Mouse (Mus musculus) gonadal fat pad, adult 2 months (tissue): ENCODE results near the gene Madd. TPM values are rescaled to one million over a fixed set of nuclear protein-coding genes. Genes with fewer than 3 reads are reported as not detected.

Experiments used
- DNase-seq: peaks from one replicate; pipeline ENCODE4 v3.0.0-alpha.2; 2012; ENCODE audit warnings: low read depth
- polyA plus RNA-seq: library from polyadenylated mRNA; depleted of rRNA; stranded (reverse); fragments of >200 nt; gene quantifications from 2 replicates; pipeline ENCODE4 v1.2.3, GENCODE M21; 2012; rRNA removed

Madd gene
- polyA plus RNA-seq, 1 experiment, result 17.3 TPM

DNA sequence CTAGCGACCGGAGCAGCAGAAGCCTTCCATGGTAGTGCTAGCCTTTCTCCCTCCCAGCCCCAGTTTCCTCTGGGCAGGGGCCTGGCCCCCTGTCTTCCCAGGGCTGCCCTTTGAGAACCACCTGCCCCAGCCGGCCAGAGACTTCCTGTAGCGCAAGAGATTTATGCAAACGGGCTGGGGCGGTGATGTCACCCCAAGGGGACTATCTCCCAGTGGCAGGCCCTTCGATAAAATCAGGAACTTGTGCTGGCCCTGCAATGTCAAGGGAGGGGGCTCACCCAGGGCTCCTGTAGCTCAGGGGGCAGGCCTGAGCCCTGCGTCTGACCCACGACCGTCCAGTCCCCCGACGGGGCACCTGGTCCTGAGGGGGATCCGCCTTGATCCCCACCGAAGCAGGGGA, 87.1 kb downstream of the Madd start:
- DNase-seq, result no peak

DNA sequence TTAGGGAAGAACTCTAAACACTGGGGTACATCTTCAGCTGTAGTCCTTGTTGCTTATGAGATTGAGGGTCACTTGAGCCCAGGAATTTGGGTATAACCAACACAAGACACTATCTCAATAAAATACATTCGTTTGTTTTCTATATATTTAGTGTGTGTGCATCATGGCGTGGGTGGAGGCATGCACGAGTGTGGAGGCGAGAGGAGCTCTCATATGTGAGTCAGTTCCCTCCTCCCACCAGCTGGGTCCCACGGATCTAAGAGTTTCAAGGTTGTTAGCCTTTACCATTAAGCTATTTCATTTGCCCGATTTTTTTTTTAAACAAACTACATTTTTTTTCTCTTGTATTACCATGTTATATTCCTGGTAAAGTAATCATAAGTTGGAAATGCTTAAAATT, 92.8 kb downstream of the Madd start:
- DNase-seq, result no peak

DNA sequence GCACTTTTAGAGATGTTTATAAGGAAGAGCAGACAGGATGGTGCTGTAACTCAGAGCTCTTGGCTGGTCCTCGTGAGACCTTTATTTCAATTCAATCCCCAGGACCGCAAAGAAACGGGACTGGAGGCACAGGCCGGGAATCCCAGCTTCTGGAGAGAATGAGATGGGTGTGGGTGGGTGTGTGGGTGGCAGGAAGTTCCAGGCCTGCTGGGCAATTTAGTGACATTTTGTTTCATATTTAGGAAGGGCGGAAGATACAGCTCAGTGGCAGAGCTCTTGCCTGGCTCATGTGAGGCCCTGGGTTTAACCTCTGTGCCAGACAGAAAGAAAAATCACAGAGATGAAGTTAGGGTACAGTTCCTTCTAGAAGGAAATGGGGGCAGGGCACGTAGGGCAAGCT, 93.4 kb downstream of the Madd start:
- DNase-seq, result no peak

DNA sequence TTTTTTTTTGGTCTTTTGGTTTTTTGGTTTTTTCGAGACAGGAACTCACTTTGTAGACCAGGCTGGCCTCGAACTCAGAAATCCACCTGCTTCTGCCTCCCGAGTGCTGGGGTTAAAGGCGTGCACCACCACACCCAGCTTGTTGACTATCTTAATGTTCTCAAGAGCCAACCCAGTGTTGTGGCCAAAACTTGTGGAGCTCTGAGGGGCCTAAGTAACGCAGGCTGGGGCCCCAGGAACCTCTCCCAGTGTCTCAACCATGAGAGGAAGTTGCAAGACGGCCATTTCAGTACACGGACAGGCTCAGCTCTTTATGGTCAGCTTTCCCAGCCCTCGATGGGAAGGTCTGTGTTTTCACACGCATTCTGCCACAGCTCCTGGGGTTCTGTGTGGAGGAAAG, 94.7 kb downstream of the Madd start:
- DNase-seq, result no peak

DNA sequence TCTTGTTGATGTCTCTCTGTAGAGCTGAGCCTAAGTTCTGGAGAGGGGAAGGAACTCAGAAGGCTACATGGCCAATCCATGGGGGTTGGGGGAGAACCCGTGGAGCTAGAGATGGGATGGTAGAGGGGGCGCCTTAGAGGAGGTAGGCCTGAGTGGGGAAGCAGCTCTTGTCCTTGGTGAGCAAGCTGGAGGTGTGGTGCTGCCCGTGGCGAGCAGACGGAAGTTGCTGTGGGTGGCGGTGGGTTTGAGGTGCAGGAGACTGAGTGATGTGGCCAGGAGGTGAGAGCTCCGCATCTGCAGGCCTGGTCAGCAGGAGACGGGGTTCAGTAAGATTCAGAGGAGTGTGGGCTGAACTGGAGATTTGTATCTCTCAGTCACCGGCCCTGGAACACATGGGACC, 96.2 kb downstream of the Madd start:
- DNase-seq, result no peak

Other genes starting within 250 kb of the Madd start
- 40.5 and 43.6 TPM in 2 replicates for gene Celf1, start 243.5 kb downstream of the Madd start, polyA plus RNA-seq
- 0.41 and 0.53 TPM in 2 replicates for gene Rapsn, start 148.2 kb downstream of the Madd start, polyA plus RNA-seq
- 103 and 106 TPM in 2 replicates for gene Psmc3, start 129.8 kb downstream of the Madd start, polyA plus RNA-seq
- 71.2 and 84.5 TPM in 2 replicates for gene Slc39a13, start 113.4 kb downstream of the Madd start, polyA plus RNA-seq
- 21.1 and 32.3 TPM in 2 replicates for gene Spi1, start 101.4 kb downstream of the Madd start, polyA plus RNA-seq
- gene Mybpc3, start 65.7 kb downstream of the Madd start, polyA plus RNA-seq, result 0.04 and 0.05 TPM in 2 replicates
- gene Nr1h3, start 19.0 kb upstream of the Madd start, polyA plus RNA-seq, result 68.1 and 103 TPM in 2 replicates
- gene Acp2, start 19.0 kb upstream of the Madd start, polyA plus RNA-seq, result 27.8 and 35.0 TPM in 2 replicates
- 17.5 and 21.7 TPM in 2 replicates for gene Ddb2, start 53.1 kb upstream of the Madd start, polyA plus RNA-seq
- gene Pacsin3, start 72.1 kb upstream of the Madd start, polyA plus RNA-seq, result 37.3 and 48.9 TPM in 2 replicates
- gene Arfgap2, start 81.1 kb upstream of the Madd start, polyA plus RNA-seq, result 35.7 and 41.2 TPM in 2 replicates